Mouse (Mus musculus) G1E (cell line): ENCODE data around the gene Ptcra. TPM values are rescaled to one million over a fixed set of nuclear protein-coding genes. Genes with fewer than 3 reads are reported as not detected.
"Not testable (repeated sequence)": the region's sequence is repeated elsewhere in the genome, so short reads cannot be mapped to it uniquely, and the experiment has no call there.

Experiments used
- ATAC-seq: 2 replicates; pipeline ENCODE4 v1.8.0; 2016; ENCODE audit warnings: mild to moderate bottlenecking; ENCODE audit not compliant: insufficient number of reproducible peaks, poor library complexity, low FRiP score, severe bottlenecking; ENCODE audit errors: extremely low read depth
- DNase-seq: peaks from one replicate; pipeline ENCODE4 v3.0.0; 2012; ENCODE audit warnings: low spot score
- H3K27me3 ChIP-seq: 2 replicates; pipeline ENCODE4 v1.6.1; 2012; ENCODE audit warnings: mild to moderate bottlenecking, low read length, inconsistent platforms; ENCODE audit not compliant: insufficient read depth
- H3K36me3 ChIP-seq: replicated peaks from 2 replicates; pipeline ENCODE3; 2012; ENCODE audit warnings: mild to moderate bottlenecking, inconsistent platforms
- H3K4me1 ChIP-seq: 2 replicates; pipeline ENCODE4 v1.6.1; 2012; ENCODE audit warnings: low read depth, low read length, inconsistent platforms, mixed read lengths; ENCODE audit not compliant: insufficient read depth
- H3K4me3 ChIP-seq: 2 replicates; pipeline ENCODE4 v1.5.1; 2012; ENCODE audit warnings: low read depth, mild to moderate bottlenecking, inconsistent platforms, low read length, moderate library complexity, mixed read lengths
- H3K9me3 ChIP-seq: replicated peaks from 2 replicates; pipeline ENCODE4 v1.6.1; 2012; ENCODE audit warnings: inconsistent platforms
- CTCF ChIP-seq: IDR thresholded peaks from 2 replicates; pipeline ENCODE4 v1.5.1; 2012; ENCODE audit warnings: low read depth, low read length, inconsistent platforms, mixed read lengths
- GATA1 ChIP-seq: IDR thresholded peaks from 2 replicates; pipeline ENCODE4 v1.6.1; 2012; ENCODE audit warnings: borderline replicate concordance, low read length, inconsistent platforms, mixed read lengths
- GATA2 ChIP-seq: IDR thresholded peaks from 2 replicates; pipeline ENCODE4 v1.6.1; 2012; ENCODE audit warnings: low read depth, low read length, inconsistent platforms, borderline replicate concordance
- POLR2AphosphoS5 ChIP-seq: IDR thresholded peaks from 2 replicates; pipeline ENCODE4 v1.6.1; 2012; ENCODE audit warnings: low read depth, low read length, inconsistent platforms; ENCODE audit not compliant: insufficient replicate concordance
- TAL1 ChIP-seq: conservative IDR thresholded peaks from 2 replicates; pipeline ENCODE4 v1.6.1; 2012; ENCODE audit warnings: low read depth, low read length, inconsistent platforms, mixed read lengths
- polyA plus RNA-seq: library from polyadenylated mRNA; stranded (reverse); fragments of >175 nt; gene quantifications from 2 replicates; pipeline ENCODE4 v1.2.3, GENCODE M21; 2012
- total RNA-seq, 2 experiments: library from RNA; stranded (forward) in 1 of 2; stranded (reverse) in 1 of 2; fragments of 200-1000 nt in 1 of 2; fragments of >200 nt in 1 of 2; fragmentation: Nextera tagmentation in 1 of 2; gene quantifications; 2 replicates each; pipeline ENCODE4 v1.2.3; 2014 to 2017

The Ptcra gene
- total and polyA plus RNA-seq, 3 experiments, result 0.07 to 0.27 TPM; not detected in 1

DNA sequence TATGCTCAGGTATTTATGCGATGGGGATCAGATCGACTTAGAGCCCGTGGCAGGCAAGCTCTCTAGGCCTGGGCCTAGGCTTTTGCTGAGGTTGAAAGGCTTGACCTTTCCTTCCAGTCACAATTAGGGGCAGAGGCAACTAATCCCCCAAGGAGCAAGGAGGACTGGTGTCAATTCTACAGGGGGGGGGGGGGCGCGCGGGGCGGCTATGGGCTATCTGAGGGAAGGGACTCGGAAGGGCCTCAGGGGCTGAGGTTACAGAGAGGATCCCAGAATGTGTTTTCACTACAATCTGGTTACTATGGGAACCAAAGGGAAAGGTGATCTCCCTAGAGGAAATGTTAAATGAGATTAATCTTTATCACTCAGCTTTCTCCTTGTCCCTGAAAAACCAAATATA, 33.9 kb upstream of the Ptcra start:
- Histone ChIP-seq H3K4me1 (peaks cover 17% of the 10 kb centered on the region; the same call in 1 of the 2 replicates), H3K27me3 (peaks cover 3% of the 10 kb centered on the region; the same call in 1 of the 2 replicates), H3K36me3 (peaks cover 61% of the 10 kb centered on the region), H3K9me3 (no peaks in the 10 kb centered on the region), H3K4me3 (no peak overlapping the region)
- ATAC-seq (no peak), DNase-seq (no peak)
- TF ChIP-seq CTCF (no peak), TAL1 (no peak), GATA2 (no peak), GATA1 (no peak), POLR2AphosphoS5 (no peak)

DNA sequence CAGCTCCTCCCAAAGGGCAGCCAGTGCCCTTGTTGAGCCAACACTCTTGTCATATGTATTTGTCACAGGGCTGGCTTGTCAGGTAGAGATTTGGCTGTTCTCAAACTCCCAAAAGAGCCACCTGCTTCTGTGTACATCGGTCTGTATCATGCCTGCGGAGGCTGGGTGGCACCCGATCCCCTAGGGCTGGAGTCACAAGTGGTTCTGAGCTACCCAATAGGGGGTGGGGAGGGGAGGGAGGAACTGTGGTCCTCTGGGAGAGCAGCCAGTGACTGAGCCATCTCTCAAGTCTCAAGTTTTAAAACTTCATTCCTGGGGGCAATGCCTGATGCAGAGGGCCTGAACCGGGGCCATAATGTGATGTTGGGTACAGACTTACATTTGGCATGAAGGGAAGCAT, 33.2 kb upstream of the Ptcra start:
- Histone ChIP-seq H3K27me3 (peaks cover 3% of the 10 kb centered on the region; the same call in 1 of the 2 replicates), H3K9me3 (no peaks in the 10 kb centered on the region), H3K36me3 (peaks cover 54% of the 10 kb centered on the region), H3K4me1 (peaks cover 13% of the 10 kb centered on the region; the same call in 1 of the 2 replicates), H3K4me3 (no peak overlapping the region)
- ATAC-seq (no peak), DNase-seq (no peak)
- TF ChIP-seq CTCF (no peak), GATA1 (no peak), TAL1 (no peak), GATA2 (no peak), POLR2AphosphoS5 (no peak)

DNA sequence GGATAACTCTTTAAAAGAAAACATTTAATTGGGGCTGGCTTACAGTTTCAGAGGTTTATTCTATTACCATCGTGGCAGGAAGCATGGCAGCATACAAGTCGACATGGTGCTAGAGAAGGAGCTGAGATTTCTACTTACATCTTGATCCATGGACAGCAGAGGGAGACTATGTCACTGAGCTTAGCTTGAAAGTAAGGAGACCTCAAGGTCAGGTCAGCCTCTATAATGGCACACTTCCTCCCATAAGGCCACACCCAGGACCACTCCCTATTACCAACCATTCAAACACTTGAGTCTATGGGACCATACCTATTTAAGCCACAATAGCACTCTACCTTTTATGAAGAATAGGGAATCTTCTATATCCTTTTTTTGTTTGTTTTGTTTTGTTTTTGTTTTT, 29.5 kb upstream of the Ptcra start:
- H3K4me3 ChIP-seq, result no peak overlapping the region
- H3K4me1 ChIP-seq, result peaks cover 11% of the 10 kb centered on the region; the same call in 1 of the 2 replicates
- no peak for TF ChIP-seq GATA1
- TF ChIP-seq POLR2AphosphoS5, result no peak
- TF ChIP-seq CTCF, result no peak
- TF ChIP-seq TAL1, result no peak
- TF ChIP-seq GATA2, result no peak
- peaks cover 17% of the 10 kb centered on the region for H3K27me3 ChIP-seq
- DNase-seq (no peak), ATAC-seq (no peak)
- H3K9me3 ChIP-seq, result no peaks in the 10 kb centered on the region
- peaks cover 20% of the 10 kb centered on the region for H3K36me3 ChIP-seq

DNA sequence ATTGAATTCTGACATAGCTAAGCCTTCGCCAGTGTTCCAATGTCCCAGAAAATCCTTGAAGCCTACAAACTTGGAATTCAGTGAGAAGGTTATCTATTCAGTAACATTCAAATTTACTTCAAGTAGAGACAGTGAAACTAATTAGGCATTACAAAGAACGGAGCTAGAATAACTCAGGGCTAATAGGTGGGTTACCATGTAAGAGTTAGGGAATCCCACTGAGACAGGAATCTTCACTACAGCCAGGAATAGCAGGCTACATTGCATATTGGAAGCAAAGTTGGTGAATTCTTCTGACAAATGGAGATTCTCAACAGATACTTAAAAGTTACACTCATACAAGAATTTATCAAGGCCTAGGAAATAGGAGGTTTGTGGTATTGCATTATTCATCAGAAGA, 24.5 kb upstream of the Ptcra start:
- peaks cover 13% of the 10 kb centered on the region for H3K27me3 ChIP-seq
- ATAC-seq, H3K4me3 ChIP-seq, DNase-seq, H3K36me3 ChIP-seq, H3K9me3 ChIP-seq: not testable (repeated sequence)
- H3K4me1 ChIP-seq, result peaks cover 15% of the 10 kb centered on the region

DNA sequence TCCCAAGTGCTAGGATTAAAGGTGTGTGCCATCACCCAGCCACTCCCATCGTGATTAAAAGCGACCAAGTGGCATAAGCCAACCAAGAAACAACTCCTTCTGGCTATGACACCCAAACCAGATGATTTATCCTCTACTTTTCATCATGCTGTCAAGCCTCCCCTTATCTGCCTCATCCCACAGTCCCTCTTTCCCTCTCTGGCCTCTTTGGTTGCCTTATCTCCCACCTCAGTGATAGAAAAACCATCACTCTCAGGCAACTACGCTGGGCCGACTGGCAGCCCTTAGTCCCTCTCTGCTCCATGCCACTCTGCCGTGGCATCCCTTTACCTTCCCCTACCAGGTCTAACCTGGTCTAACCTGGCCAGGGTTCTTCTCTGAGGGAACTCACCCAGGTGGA, 23.4 kb upstream of the Ptcra start:
- Histone ChIP-seq H3K36me3 (no peaks in the 10 kb centered on the region), H3K4me3 (no peak overlapping the region), H3K9me3 (no peaks in the 10 kb centered on the region), H3K4me1 (peaks cover 13% of the 10 kb centered on the region), H3K27me3 (peaks cover 13% of the 10 kb centered on the region)
- no peak for ATAC-seq
- DNase-seq, result no peak
- TF ChIP-seq TAL1 (0 out of 2 replicates have a peak, but pooled peaks have one; percentile 31), GATA1 (no peak), GATA2 (no peak)

DNA sequence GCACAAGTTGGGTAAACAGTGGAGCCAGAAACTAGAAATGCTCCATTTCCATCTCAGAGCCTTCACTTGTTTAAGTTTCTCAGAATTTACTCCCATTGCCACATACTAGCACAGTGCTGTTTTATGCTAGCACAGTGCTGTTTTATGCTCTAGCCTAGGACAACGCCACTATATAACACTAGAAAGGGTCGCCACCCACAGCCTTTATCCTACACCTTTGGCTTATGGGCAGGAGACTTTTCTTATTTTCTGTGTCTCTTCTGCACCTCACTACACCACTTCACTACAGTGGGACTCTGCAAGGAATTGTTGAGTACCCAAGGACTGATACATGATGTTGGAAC, 19.7 kb upstream of the Ptcra start:
- no peak for ATAC-seq
- H3K4me3 ChIP-seq, result peak overlapping the region; percentile 78
- TF ChIP-seq GATA2 (no peak), TAL1 (no peak), GATA1 (no peak), POLR2AphosphoS5 (no peak), CTCF (no peak)

More for the DNA sequence above, 19.7 kb upstream of the Ptcra start:
- H3K9me3 ChIP-seq, result no peaks in the 10 kb centered on the region
- H3K4me1 ChIP-seq, result peaks cover 40% of the 10 kb centered on the region
- peaks cover 26% of the 10 kb centered on the region for H3K36me3 ChIP-seq
- no peaks in the 10 kb centered on the region for H3K27me3 ChIP-seq
- no peak for DNase-seq
